Mouse (Mus musculus): ENCODE data around the gene Eif5a2.

- TF ChIP-seq POLR2A (IDR thresholded peaks at IDR 0.05; ENCODE audit: borderline replicate concordance, low read depth, low read length) (no peak), CTCF (IDR thresholded peaks at IDR 0.05; ENCODE audit: low read depth, low read length) (no peak)
These were observed 19.8 kb upstream of the Eif5a2 start for GRCm38 (mm10) chr3:28761225-28761789.

All from bone marrow macrophage, adult 2 months (primary cell).